Mouse (Mus musculus): Measurements from ENCODE around the gene Elk3.

GRCm38 (mm10) chr10:93360623-93361022 is 49.7 kb upstream of the Elk3 start:
- TF ChIP-seq POLR2A (IDR thresholded peaks at IDR 0.05; ENCODE audit: low read depth, low read length): no peak
- TF ChIP-seq CTCF (IDR thresholded peaks at IDR 0.05; ENCODE audit: extremely low read depth, insufficient read depth, insufficient read length, insufficient replicate concordance): no peak
